Mouse (Mus musculus) adrenal gland, postnatal 36 days (tissue): Measurements from ENCODE around the gene Rnf183. TPM values are rescaled to one million over a fixed set of nuclear protein-coding genes. Genes with fewer than 3 reads are reported as not detected.
"Not testable (repeated sequence)": the region's sequence is repeated elsewhere in the genome, so short reads cannot be mapped to it uniquely, and the experiment has no call there.

ENCODE experiments used
- DNase-seq, 2 experiments: peaks; one replicate each; pipeline ENCODE4 v3.0.0; 2021; ENCODE audit warnings: mixed read lengths in 1 of 2
- long read RNA-seq, 2 experiments: library from polyadenylated mRNA; stranded (forward); transcript quantifications; one replicate each; pipeline ENCODE4 v2.0.0; 2021; ENCODE audit warnings: borderline sequencing depth in 2 of 2
- total RNA-seq, 2 experiments: library from RNA; stranded (reverse); gene quantifications; 2 replicates each; pipeline ENCODE4 v1.2.3; 2021

Rnf183 gene
- total RNA-seq = under 1 TPM in 1 of 2 experiments, not detected in 1; 0.56 TPM
- long read RNA-seq, experiment 1, partial matches to known transcripts = 0 of 1 reads
- long read RNA-seq, experiment 1, other reads (novel, unspliced or antisense) = 0 of 1 reads
- long read RNA-seq, experiment 2, partial matches to known transcripts = 0 of 2 reads
- long read RNA-seq, experiment 2, other reads (novel, unspliced or antisense) = 1 of 2 reads

GRCm38 (mm10) chr4:62435081-62435480, at the start of gene Rnf183:
Gene Rnf183 (minus strand): TSS chr4:62435252.
- DNase-seq = no peak

DNA sequence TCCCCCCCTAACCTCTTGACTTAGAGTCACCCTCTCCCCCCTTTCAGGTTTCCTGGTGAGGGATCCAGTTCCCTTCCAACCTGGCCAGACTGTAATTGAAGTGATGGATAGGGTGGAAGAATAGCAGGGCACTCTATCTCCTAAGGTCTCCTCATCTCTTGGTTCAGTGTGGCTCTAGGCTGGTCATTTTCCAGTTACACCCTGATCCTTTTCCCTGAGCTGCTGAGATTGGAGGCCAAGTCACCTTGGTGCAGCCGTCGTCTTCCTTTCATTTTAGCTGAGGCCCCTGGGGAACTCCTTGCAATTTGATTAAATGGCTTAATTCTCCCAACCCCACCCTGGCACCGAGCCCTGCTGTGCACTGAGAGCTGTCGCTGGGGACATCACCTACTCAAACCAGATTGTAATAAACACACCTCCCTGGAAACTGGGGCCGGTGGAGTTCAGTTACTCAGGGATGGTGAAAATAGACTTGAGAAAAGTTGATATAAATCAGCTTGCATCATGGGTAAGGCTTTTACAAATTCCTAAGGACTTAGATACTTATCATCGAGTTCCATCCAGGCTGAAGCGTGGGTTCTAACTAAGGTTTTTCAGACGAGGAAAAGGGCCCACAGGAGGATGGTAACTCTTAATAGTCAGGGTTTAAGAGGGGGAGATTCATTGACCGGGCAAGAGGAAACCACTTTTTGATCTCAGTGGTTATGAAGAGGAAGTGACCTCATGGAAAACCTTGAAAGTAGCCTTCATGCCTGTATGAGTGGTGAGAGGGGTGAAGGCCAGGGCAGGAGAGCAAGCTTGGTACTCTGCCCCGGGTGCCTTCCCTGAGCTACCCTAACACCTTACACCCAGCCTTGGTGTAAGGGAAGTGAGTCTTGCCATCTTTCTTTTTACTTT, 45.9 kb upstream of the Rnf183 start:
- peak; percentile 27 to 56 for DNase-seq

DNA sequence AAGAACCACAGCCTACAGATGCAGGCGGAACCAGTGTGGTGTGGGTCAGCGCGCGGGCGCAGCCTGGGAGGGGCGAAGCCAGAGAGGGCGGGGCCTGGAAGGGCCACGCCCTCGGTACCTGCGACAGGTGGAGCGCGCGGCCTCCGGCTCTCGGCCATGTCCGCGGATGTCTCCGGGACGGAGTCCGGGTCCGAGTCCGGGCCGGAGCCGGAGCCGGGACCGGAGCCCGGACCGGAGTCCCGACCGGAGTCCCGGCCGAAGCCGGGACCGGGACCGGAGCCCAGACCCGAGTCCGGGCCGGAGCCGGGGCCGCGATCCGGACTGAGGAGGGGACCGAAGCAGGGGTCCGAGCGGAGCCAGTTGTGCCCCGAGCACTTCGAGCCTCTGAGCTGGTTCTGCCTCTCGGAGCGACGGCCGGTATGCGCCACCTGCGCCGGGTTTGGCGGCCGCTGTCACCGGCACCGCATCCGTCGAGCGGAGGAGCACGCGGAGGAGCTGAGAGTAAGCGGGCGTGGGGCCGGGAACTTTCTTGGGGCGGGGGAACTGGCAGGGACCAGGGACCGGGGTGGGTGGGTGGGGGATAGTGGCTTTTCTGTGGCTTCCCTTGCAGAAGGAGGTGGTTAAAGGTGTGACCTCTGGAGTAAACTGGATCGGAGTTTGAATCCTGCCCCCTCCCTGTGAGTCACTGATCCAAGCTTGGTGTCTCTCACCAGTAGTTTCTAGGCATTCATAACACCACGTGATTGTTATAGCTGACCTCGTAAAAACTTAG, 45.1 kb upstream of the Rnf183 start, which contains the start of gene Bspry:
Gene Bspry (plus strand): TSS at position 117 of the 772 bp plus-strand sequence.
- peak; percentile 54 to 64 for DNase-seq

DNA sequence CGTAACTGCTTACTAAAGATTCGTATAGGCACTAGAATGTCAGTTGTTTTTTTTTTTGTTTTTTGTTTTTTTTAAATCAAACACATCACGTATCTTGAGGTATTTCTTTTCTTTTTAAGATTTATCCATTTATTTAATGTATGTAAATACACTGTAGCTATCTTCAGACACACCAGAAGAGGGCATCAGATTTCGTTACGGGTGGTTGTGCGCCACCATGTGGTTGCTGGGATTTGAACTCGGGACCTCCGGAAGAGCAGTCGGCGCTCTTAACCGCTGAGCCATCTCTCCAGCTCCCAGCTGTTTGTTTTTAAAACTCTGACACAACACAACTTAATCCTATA, 44.5 kb upstream of the Rnf183 start:
- not testable (repeated sequence) for DNase-seq

- no peak for DNase-seq
Measured at GRCm38 (mm10) chr4:62477542-62478244, 42.6 kb upstream of the Rnf183 start.

- no peak for DNase-seq
Measured at GRCm38 (mm10) chr4:62475793-62476192, 40.7 kb upstream of the Rnf183 start.

GRCm38 (mm10) chr4:62475131-62475530, 40.1 kb upstream of the Rnf183 start:
- DNase-seq = no peak

GRCm38 (mm10) chr4:62472071-62472470, 37.0 kb upstream of the Rnf183 start:
- DNase-seq = no peak

GRCm38 (mm10) chr4:62470598-62471051, 35.6 kb upstream of the Rnf183 start, which contains the start of gene Wdr31:
Gene Wdr31 (minus strand): TSS chr4:62470896.
- DNase-seq = peak; percentile 84 to 85

GRCm38 (mm10) chr4:62468158-62468557, 33.1 kb upstream of the Rnf183 start:
- no peak for DNase-seq

GRCm38 (mm10) chr4:62463124-62463523, 28.1 kb upstream of the Rnf183 start:
- DNase-seq = no peak

- DNase-seq = no peak
Measured at GRCm38 (mm10) chr4:62460348-62460747, 25.3 kb upstream of the Rnf183 start.

- no peak for DNase-seq
Measured at GRCm38 (mm10) chr4:62459081-62459480, 24.0 kb upstream of the Rnf183 start.

DNA sequence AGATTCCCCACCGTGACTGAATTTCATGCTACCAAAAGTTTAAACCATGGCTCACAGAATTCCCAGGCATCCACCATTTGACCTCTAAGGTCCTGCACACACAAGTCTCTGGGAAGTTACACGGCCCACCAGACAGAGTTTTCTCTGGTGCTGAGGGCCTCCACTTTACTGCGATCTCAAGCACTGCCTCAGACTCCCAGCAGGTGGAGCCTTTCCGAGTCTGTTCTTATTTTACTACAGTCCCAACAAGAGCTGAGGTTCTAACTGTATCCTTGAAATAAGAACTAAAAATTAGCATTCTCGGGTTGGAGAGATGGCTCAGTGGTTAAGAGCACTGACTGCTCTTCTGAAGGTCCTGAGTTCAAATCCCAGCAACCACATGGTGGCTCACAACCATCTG, 19.9 kb upstream of the Rnf183 start:
- peak; percentile 31 to 61 for DNase-seq

- no peak for DNase-seq
Measured at GRCm38 (mm10) chr4:62440986-62441385, 5.9 kb upstream of the Rnf183 start.

- DNase-seq = peak in 1 of 2 experiments; percentile 19
Measured at GRCm38 (mm10) chr4:62440544-62440943, 5.5 kb upstream of the Rnf183 start.

DNA sequence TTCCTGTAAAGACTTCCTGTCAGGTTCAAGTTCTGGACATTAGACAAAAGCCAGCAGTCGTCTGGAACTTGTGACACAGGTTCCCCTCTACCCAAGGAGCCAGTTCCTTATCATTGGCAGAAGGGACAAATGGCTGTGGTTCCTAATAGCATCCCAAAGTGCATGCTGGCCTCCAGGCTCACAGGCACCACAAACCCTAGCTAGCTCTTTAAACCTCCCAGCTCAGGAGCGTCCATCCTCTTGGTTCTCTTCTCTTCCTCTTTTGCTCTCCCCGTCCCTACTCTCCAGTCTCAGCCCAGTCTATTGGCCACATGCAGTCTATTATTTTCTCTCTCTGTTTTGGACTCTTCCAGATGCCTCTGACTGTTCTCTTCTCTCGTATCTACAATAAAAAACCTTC, 4.7 kb upstream of the Rnf183 start:
- DNase-seq = no peak

DNA sequence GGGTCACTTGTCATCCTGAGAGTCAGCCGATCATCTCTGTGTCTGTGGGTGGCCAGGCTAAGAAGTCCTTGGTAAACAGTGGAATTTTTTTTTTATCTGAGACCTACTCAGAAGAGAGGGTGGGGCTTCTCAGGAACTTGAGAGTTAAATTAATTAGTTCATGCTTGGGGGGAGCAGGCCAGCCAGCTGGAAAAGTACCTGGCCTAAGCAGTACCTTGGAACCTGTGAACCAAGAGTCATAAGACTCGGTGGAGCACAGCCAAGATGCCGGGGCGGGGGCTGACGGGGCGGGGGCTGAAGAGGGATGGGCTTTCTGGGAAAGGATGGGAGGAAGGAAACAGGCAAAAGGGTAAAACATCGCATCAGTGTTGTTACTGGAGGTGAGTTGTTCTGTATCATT, 2.8 kb upstream of the Rnf183 start:
- DNase-seq = no peak

- no peak for DNase-seq
Measured at GRCm38 (mm10) chr4:62437256-62437778, 2.3 kb upstream of the Rnf183 start.

DNA sequence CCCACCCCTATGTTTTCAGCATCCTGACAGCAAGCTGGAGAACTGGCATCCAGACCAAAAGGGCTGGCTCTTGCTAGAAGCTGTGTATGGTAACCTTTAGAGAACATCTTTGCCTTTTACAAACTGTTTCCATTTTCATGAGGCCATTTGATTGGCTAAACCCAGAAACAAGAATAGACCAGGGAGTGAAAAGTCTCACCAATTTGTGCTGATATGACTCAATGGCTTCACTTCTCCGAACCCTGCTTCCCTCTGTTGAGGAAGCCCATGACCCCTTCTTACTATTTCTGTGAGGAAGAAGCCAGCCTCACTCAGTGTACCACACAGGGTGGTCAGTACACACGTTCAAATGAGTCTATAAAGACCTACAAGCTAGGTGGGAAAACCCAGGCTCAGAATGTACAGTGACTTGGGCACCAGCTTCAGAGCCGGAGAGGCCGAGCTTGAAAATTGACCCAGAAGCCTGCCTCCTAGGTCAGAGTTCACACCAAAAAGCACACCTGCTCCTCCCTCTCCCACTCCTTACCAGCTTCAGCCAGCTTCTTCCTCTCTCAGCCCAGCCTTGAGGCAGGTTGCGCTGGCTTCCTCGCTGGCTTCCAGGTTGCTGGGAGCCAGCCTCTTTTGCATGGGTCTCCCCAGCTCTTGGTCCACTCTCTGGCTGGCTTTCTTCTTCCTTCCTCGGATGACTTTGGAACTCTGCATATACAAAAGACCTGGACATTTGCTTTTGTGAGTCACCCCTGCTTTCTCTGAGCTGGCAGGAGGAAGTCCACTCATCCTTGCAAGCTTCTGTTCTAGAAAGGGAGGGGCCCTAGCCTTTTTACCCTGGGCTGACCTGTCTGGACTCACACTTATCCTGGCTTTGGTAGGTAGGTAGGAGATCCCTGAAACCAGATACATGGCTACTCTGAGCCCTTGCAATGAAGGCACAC, 847 bp downstream of the Rnf183 start:
- peak in 1 of 2 experiments; percentile 31 for DNase-seq
